Mouse (Mus musculus) C2C12 (cell line): ENCODE results near the gene Rrp1.
"Not testable (repeated sequence)": the region's sequence is repeated elsewhere in the genome, so short reads cannot be mapped to it uniquely, and the experiment has no call there.

Experiments used
- CTCF ChIP-seq: IDR thresholded peaks from one replicate; pipeline ENCODE4 v1.5.1; 2011; ENCODE audit not compliant: control insufficient read depth, insufficient read depth, insufficient read length
- MAX ChIP-seq: IDR thresholded peaks from one replicate; pipeline ENCODE4 v1.6.1; 2011; ENCODE audit warnings: mild to moderate bottlenecking, control low read depth
- USF1 ChIP-seq: IDR thresholded peaks from one replicate; pipeline ENCODE4 v1.6.1; 2011; ENCODE audit warnings: low read depth, mild to moderate bottlenecking, control low read depth, moderate library complexity

GRCm38 (mm10) chr10:78414936-78415335 lies 2.1 kb upstream of the Rrp1 start:
- TF ChIP-seq MAX, CTCF, USF1: not testable (repeated sequence)
